Mouse (Mus musculus): ENCODE measurements around the gene Smim5.

Gene Smim5

GRCm38 (mm10) chr11:115931235-115931634, 31.5 kb downstream of the Smim5 start:
- no peak for DNase-seq

DNA sequence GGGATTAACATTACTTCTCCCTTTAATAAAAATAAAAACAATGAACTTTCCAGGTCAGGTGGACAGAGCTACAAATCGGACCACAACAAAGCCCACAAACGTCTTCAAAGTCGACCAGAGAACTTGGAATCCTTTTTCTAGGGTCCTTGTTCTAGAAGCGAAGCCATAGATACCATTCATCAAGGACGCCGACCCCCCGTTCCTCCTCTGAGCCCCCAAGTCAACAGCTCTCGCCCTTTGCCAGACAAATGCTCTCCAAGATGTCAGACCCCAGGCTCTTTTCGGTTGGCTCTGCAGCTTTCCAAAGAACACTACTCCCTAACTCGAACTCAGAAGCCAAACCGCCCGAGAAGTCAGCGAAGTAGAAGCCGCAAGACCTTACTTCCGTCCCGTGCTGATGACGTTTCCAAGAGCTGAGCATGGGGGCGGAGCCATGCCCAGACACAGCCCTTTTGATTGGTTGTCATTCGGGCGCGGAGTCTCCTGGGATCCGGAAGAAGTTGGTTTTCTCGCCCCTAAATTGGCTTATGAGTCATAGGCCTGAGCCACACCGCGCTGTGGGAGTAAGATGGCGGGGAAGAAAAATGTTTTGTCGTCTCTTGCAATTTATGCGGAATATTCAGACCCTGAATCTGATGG, 33.5 kb downstream of the Smim5 start, which contains the start of the genes Sap30bp and Recql5:
Gene Sap30bp (plus strand): TSS at position 175 of the 639 bp plus-strand sequence.
Gene Recql5 (minus strand): TSS at position 370 of the 639 bp plus-strand sequence.
- peak; percentile 99 for DNase-seq

- no peak for DNase-seq
Measured at GRCm38 (mm10) chr11:115933747-115934110, 34.0 kb downstream of the Smim5 start.

- peak; percentile 78 to 87 for DNase-seq
Measured at GRCm38 (mm10) chr11:115939690-115940329, 40.0 kb downstream of the Smim5 start.

DNA sequence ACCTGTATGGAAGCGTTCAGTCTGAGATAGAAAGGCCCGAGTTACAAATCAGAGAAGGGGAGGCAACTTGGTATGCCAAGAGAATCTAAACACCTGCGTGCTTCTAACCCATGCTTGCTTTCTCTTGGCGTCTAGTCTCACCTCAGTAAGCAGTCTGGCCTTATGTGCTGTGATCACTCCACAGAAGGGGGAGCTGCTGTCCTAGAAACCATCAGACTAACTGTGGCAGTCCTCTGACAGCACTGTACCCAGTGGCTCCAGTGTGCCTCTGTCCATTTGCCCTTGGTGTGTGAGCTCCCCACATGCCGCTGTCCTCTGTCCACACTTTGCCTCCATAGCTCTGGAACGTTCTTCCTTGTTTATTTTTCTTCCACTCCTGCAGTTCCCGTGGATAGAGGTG, 42.2 kb downstream of the Smim5 start:
- no peak for DNase-seq

GRCm38 (mm10) chr11:115945247-115945646, 45.5 kb downstream of the Smim5 start:
- no peak for DNase-seq

DNA sequence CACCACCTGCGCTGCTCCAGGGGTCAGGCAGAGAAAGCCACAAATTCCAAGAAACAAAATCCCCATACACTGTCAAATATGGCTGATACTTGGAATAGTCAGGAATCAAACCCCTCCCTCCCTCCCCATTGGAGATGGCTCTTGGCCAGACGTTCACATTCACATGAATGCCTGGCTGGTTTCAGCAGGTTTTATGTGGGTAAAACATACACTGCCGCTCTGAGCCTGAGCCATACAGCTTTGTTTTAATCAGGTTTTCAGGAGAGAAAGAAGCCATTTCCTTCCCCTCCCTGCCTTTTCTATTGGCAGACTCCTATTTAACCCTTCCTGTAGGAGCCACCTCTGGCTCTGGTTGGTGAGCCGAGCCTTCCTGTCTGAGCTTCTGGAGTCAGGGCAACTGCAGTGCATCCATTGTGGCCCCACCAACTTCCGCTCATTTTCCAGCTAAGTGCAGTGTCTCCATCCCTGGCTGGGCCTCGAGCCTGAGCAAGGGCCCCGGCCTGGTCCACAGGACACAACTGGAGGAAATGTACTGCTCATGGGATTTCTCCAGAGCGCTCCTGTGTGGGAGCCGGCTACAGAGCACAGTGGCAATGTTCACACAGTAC, 46.6 kb downstream of the Smim5 start:
- DNase-seq, result no peak

DNA sequence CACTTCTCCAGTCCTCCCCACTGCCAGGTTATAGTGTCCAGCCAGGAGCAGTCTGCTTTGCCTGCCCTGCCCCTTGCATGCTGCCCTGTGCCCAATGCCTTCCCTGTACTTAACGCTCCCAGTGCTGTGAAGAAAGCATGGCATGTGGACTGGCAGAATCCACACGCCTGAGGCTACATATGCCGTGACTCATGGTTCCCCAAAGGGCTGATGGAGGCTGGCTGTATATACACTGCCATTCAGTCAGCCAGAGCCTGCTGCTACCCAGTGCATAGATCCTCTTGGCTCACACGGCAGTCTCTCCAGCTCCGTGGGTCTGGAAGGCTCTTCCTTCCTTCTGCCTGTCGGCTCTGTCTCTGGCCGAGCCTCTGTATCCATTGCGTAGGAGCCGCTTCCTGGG, 48.5 kb downstream of the Smim5 start:
- no peak for DNase-seq

DNA sequence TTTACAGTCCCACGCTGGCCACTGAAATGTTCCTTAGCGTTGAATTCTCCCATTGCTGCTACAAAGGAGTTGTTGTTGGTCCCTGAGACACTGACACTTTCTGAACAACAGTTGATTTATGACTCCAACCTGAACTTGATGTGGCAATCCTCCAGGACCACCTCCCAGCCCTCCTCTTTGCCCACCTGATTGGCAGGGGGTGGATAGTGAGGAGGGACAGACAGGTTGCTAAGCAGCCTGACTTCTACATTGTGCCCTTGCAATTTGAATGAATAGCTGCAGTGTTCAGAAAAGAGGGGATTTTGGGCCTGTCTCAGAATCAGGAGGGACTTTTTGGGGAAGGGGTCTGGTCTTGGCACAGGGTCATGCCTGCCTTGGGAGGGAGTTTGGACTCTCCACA, 51.0 kb downstream of the Smim5 start:
- no peak for DNase-seq

DNA sequence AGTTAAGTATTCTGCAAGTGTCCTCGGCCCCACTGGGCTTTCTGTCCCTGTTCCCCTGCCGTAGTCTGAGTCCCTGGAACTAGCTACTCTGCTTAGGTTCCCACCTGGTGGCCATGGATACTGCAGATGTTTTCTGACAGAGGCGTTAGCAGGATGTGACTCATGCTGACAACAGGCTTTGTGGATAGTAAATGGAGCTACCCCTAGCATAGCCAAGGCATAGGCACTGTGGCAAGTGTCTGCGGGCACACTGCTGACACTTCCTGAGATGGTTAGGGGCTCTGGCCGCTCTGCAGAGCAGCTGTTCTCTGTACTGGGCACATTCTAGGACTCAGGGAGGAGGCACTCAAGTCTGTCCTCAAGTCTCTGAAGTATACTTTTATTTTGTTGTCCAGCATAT, 54.9 kb downstream of the Smim5 start:
- no peak for DNase-seq

GRCm38 (mm10) chr11:115955195-115955858, 55.6 kb downstream of the Smim5 start:
- DNase-seq, result peak; percentile 31 to 38

All from cerebellum, postnatal 10 days (tissue).